Mouse (Mus musculus): ENCODE data around the gene Nsun2.

The Nsun2 gene

GRCm38 (mm10) chr13:69524158-69524530 is 9.4 kb upstream of the Nsun2 start:
- DNase-seq (ENCODE audit: low spot score) = no peak

- DNase-seq (ENCODE audit: low spot score) = no peak
Observed at GRCm38 (mm10) chr13:69525867-69526266, 7.7 kb upstream of the Nsun2 start.

- no peak for DNase-seq (ENCODE audit: low spot score)
Observed at GRCm38 (mm10) chr13:69528531-69528930, 5.0 kb upstream of the Nsun2 start.

- DNase-seq (ENCODE audit: low spot score) = no peak
Observed at GRCm38 (mm10) chr13:69530156-69530555, 3.4 kb upstream of the Nsun2 start.

- DNase-seq (ENCODE audit: low spot score) = no peak
Observed at GRCm38 (mm10) chr13:69530951-69531350, 2.6 kb upstream of the Nsun2 start.

GRCm38 (mm10) chr13:69531431-69531830 is 2.1 kb upstream of the Nsun2 start:
- DNase-seq (ENCODE audit: low spot score) = no peak

- DNase-seq (ENCODE audit: low spot score) = no peak
Observed at GRCm38 (mm10) chr13:69532101-69532892, 1.2 kb upstream of the Nsun2 start.

GRCm38 (mm10) chr13:69532893-69533404 is 597 bp upstream of the Nsun2 start:
- DNase-seq (ENCODE audit: low spot score) = no peak

GRCm38 (mm10) chr13:69534334-69534653 is 748 bp downstream of the Nsun2 start, which contains the start of gene Tent4a:
Tent4a (minus strand) TSS chr13:69534617.
- DNase-seq (ENCODE audit: low spot score) = no peak

- DNase-seq (ENCODE audit: low spot score) = peak; percentile 99
Observed at GRCm38 (mm10) chr13:69534654-69535551, 1.4 kb downstream of the Nsun2 start.

- no peak for DNase-seq (ENCODE audit: low spot score)
Observed at GRCm38 (mm10) chr13:69536021-69536420, 2.5 kb downstream of the Nsun2 start.

- DNase-seq (ENCODE audit: low spot score) = peak; percentile 82
Observed at GRCm38 (mm10) chr13:69537366-69537765, 3.8 kb downstream of the Nsun2 start.

GRCm38 (mm10) chr13:69538327-69538726 is 4.8 kb downstream of the Nsun2 start:
- DNase-seq (ENCODE audit: low spot score) = peak; percentile 70

GRCm38 (mm10) chr13:69541209-69541608 is 7.7 kb downstream of the Nsun2 start:
- no peak for DNase-seq (ENCODE audit: low spot score)

- no peak for DNase-seq (ENCODE audit: low spot score)
Observed at GRCm38 (mm10) chr13:69541776-69542175, 8.2 kb downstream of the Nsun2 start.

GRCm38 (mm10) chr13:69542571-69543352 is 9.2 kb downstream of the Nsun2 start:
- peak; percentile 66 for DNase-seq (ENCODE audit: low spot score)

- peak; percentile 53 for DNase-seq (ENCODE audit: low spot score)
Observed at GRCm38 (mm10) chr13:69543595-69543994, 10.0 kb downstream of the Nsun2 start.

GRCm38 (mm10) chr13:69545019-69545418 is 11.5 kb downstream of the Nsun2 start:
- DNase-seq (ENCODE audit: low spot score) = peak; percentile 65

- DNase-seq (ENCODE audit: low spot score) = no peak
Observed at GRCm38 (mm10) chr13:69547488-69548180, 14.1 kb downstream of the Nsun2 start.

- no peak for DNase-seq (ENCODE audit: low spot score)
Observed at GRCm38 (mm10) chr13:69549980-69550379, 16.4 kb downstream of the Nsun2 start.

- DNase-seq (ENCODE audit: low spot score) = no peak
Observed at GRCm38 (mm10) chr13:69550831-69551230, 17.3 kb downstream of the Nsun2 start.

Data from MN1 (cell line).